In the genomic region with DNA sequence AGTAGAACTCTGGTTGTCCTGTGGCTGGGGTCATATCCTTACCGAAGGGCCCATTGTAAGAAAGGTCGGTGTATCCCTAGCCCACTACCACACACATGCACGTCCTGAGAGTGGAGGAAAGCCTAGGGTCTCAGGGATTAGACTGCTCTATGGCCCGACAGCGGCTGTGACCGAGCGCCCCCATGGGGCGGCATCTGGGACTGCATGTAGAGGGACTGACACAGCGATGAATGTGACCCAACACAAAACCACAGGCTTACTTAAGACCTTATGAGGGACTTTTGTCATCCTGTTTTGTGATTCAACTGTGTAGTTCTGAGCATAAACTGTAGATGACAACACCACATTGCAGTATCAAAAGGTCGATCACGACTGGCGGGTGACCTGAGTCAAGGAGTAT, we compare ENCODE assay signal across 8 mouse cellular contexts. TPM values are rescaled to one million over a fixed set of nuclear protein-coding genes. Genes with fewer than 3 reads are reported as not detected.
A peak's percentile ranks its signal among the peaks of the same experiment; 100 is the strongest.
DNase-seq lines count a peak whose midpoint lies in the region; ATAC-seq and TF ChIP-seq lines count a peak whose summit lies in the region.

No protein-coding gene starts in this region.

- 0 out of 2 replicates have a peak, but pooled peaks cover 7% of the 10 kb centered on the region for H3K27me3 ChIP-seq in midbrain, embryonic 10.5 days (ENCODE audit: low read depth, poor library complexity, severe bottlenecking)
- no peaks in the 10 kb centered on the region for H3K27me3 ChIP-seq in midbrain, embryonic 15.5 days (replicated peaks)
- H3K27me3 ChIP-seq in intestine, embryonic 14.5 days (replicated peaks; ENCODE audit: control insufficient read depth, insufficient read depth, low read length), result no peaks in the 10 kb centered on the region
- H3K27me3 ChIP-seq in limb, embryonic 10.5 days (ENCODE audit: low read depth, poor library complexity, severe bottlenecking), result no peaks in the 10 kb centered on the region
- no peaks in the 10 kb centered on the region for H3K27me3 ChIP-seq in midbrain, postnatal 0 days (ENCODE audit: insufficient read depth, low read length)
- no peaks in the 10 kb centered on the region for H3K27me3 ChIP-seq in stomach, embryonic 14.5 days (ENCODE audit: control insufficient read depth, insufficient read depth, low read length)

- H3K9me3 ChIP-seq in midbrain, embryonic 10.5 days (replicated peaks), result no peaks in the 10 kb centered on the region
- no peaks in the 10 kb centered on the region for H3K9me3 ChIP-seq in midbrain, embryonic 15.5 days
- H3K9me3 ChIP-seq in intestine, embryonic 14.5 days (ENCODE audit: control insufficient read depth, low read length), result no peaks in the 10 kb centered on the region
- no peaks in the 10 kb centered on the region for H3K9me3 ChIP-seq in limb, embryonic 10.5 days (replicated peaks)
- H3K9me3 ChIP-seq in midbrain, postnatal 0 days (ENCODE audit: low read length), result no peaks in the 10 kb centered on the region
- H3K9me3 ChIP-seq in stomach, embryonic 14.5 days (ENCODE audit: control insufficient read depth, low read depth, low read length), result no peaks in the 10 kb centered on the region

- no peak overlapping the region for H3K27ac ChIP-seq in midbrain, embryonic 10.5 days (replicated peaks)
- no peak overlapping the region for H3K27ac ChIP-seq in midbrain, embryonic 15.5 days
- H3K27ac ChIP-seq in gastrocnemius, adult 2 months, result no peak overlapping the region
- no peak overlapping the region for H3K27ac ChIP-seq in intestine, embryonic 14.5 days (ENCODE audit: low read depth)
- peak overlapping the region; percentile 48; the same call in 1 of the 2 replicates for H3K27ac ChIP-seq in limb, embryonic 10.5 days
- H3K27ac ChIP-seq in midbrain, postnatal 0 days (ENCODE audit: low read depth, low read length), result no peak overlapping the region
- no peak overlapping the region for H3K27ac ChIP-seq in stomach, embryonic 14.5 days (ENCODE audit: low read length)

- intact Hi-C loops in gastrocnemius, adult 2 months (cut with DNase I), result loop anchor here (1.0 to 10.0 kb wide), 3 partner anchors 93 to 181 kb away; partner anchors contain the start of gene Batf3

- no peak overlapping the region for H3K9ac ChIP-seq in midbrain, embryonic 15.5 days
- H3K9ac ChIP-seq in intestine, embryonic 14.5 days (ENCODE audit: low read length), result no peak overlapping the region
- H3K9ac ChIP-seq in midbrain, postnatal 0 days (replicated peaks; ENCODE audit: low read length, poor library complexity, severe bottlenecking), result no peak overlapping the region
- H3K9ac ChIP-seq in stomach, embryonic 14.5 days (replicated peaks; ENCODE audit: low read depth, low read length), result no peak overlapping the region

- no peaks in the 10 kb centered on the region for H3K36me3 ChIP-seq in midbrain, embryonic 10.5 days
- no peaks in the 10 kb centered on the region for H3K36me3 ChIP-seq in midbrain, embryonic 15.5 days (replicated peaks)
- no peaks in the 10 kb centered on the region for H3K36me3 ChIP-seq in intestine, embryonic 14.5 days (ENCODE audit: control insufficient read depth, insufficient read depth, low read length)
- H3K36me3 ChIP-seq in limb, embryonic 10.5 days, result no peaks in the 10 kb centered on the region
- no peaks in the 10 kb centered on the region for H3K36me3 ChIP-seq in midbrain, postnatal 0 days (ENCODE audit: insufficient read depth, low read length)
- no peaks in the 10 kb centered on the region for H3K36me3 ChIP-seq in stomach, embryonic 14.5 days (ENCODE audit: control insufficient read depth, insufficient read depth, low read length)

- H3K4me3 ChIP-seq in midbrain, embryonic 10.5 days, result no peak overlapping the region
- H3K4me3 ChIP-seq in midbrain, embryonic 15.5 days, result no peak overlapping the region
- no peak overlapping the region for H3K4me3 ChIP-seq in gastrocnemius, adult 2 months
- H3K4me3 ChIP-seq in intestine, embryonic 14.5 days (ENCODE audit: low read depth, low read length), result no peak overlapping the region
- no peak overlapping the region for H3K4me3 ChIP-seq in limb, embryonic 10.5 days
- no peak overlapping the region for H3K4me3 ChIP-seq in midbrain, postnatal 0 days (ENCODE audit: low read depth, low read length)
- no peak overlapping the region for H3K4me3 ChIP-seq in stomach, embryonic 14.5 days (ENCODE audit: low read depth, low read length)

- H3K4me1 ChIP-seq in midbrain, embryonic 10.5 days, result peaks cover 14% of the 10 kb centered on the region
- H3K4me1 ChIP-seq in midbrain, embryonic 15.5 days, result no peaks in the 10 kb centered on the region
- H3K4me1 ChIP-seq in intestine, embryonic 14.5 days (replicated peaks; ENCODE audit: control insufficient read depth, insufficient read depth, low read length), result no peaks in the 10 kb centered on the region
- peaks cover 6% of the 10 kb centered on the region for H3K4me1 ChIP-seq in limb, embryonic 10.5 days
- H3K4me1 ChIP-seq in midbrain, postnatal 0 days (ENCODE audit: insufficient read depth, low read length), result no peaks in the 10 kb centered on the region
- no peaks in the 10 kb centered on the region for H3K4me1 ChIP-seq in stomach, embryonic 14.5 days (ENCODE audit: control insufficient read depth, insufficient read depth, low read length)

- no peak overlapping the region for H3K4me2 ChIP-seq in midbrain, embryonic 15.5 days
- H3K4me2 ChIP-seq in intestine, embryonic 14.5 days (ENCODE audit: low read length), result no peak overlapping the region
- no peak overlapping the region for H3K4me2 ChIP-seq in midbrain, postnatal 0 days (ENCODE audit: low read depth, low read length, poor library complexity, severe bottlenecking)
- H3K4me2 ChIP-seq in stomach, embryonic 14.5 days (replicated peaks; ENCODE audit: low read depth, low read length), result no peak overlapping the region

- 5% methylated on average over 12 of the region's 12 CpGs for WGBS in midbrain, embryonic 10.5 days
- 7% methylated on average over 12 of the region's 12 CpGs for WGBS in midbrain, embryonic 15.5 days
- WGBS in intestine, embryonic 14.5 days, result 10% methylated on average over 12 of the region's 12 CpGs
- 7% methylated on average over 12 of the region's 12 CpGs for WGBS in limb, embryonic 10.5 days
- 9% methylated on average over 12 of the region's 12 CpGs for WGBS in midbrain, postnatal 0 days
- 12% methylated on average over 12 of the region's 12 CpGs for WGBS in stomach, embryonic 14.5 days

- no peak for ATAC-seq in midbrain, embryonic 15.5 days (replicated peaks)
- 0 out of 2 replicates have a peak, but pooled peaks have one; percentile 28 for ATAC-seq in intestine, embryonic 14.5 days (replicated peaks; ENCODE audit: low FRiP score, low TSS enrichment, low read depth)
- no peak for ATAC-seq in midbrain, postnatal 0 days (ENCODE audit: low FRiP score)
- ATAC-seq in stomach, embryonic 14.5 days (ENCODE audit: insufficient number of reproducible peaks, insufficient read depth, low FRiP score, low read depth), result 0 out of 2 replicates have a peak, but pooled peaks have one; percentile 7

- DNase-seq in midbrain, embryonic 10.5 days (ENCODE audit: low spot score), result peak; percentile 84
- DNase-seq in cerebellum, adult 9-10 months, result peak; percentile 50
- peak; percentile 82 for DNase-seq in gastrocnemius, adult 2 months
- peak; percentile 91 for DNase-seq in intestine, embryonic 14.5 days (ENCODE audit: low spot score)
- DNase-seq in limb, embryonic 10.5 days (ENCODE audit: low spot score), result peak; percentile 90
- DNase-seq in midbrain, postnatal 0 days (ENCODE audit: low spot score), result peak; percentile 54

- TF ChIP-seq CTCF in gastrocnemius, adult 2 months (IDR thresholded peaks at IDR 0.05), result peak; percentile 97
- peak; percentile 79 for TF ChIP-seq CTCF in midbrain, postnatal 0 days (IDR thresholded peaks at IDR 0.05)

RNA-seq across cellular contexts. Expression of gene Nenf, which starts 42.5 kb away (rescaled TPM):
- polyA plus RNA-seq in midbrain, embryonic 10.5 days (2016; fragmentation: Nextera tagmentation; extraction: Ambion mirVana), result 49.4 and 63.5 TPM in 2 replicates
- polyA plus RNA-seq in midbrain, embryonic 15.5 days (2015; fragmentation: Nextera tagmentation; extraction: Ambion mirVana), result 111 and 123 TPM in 2 replicates
- total RNA-seq in gastrocnemius, adult 2 months (2021), result 10 to 100 TPM; 68.3 to 69.6 TPM
- polyA plus RNA-seq in intestine, embryonic 14.5 days (2014; fragmentation: Nextera tagmentation; extraction: Ambion mirVana), result 126 and 128 TPM in 2 replicates
- 50.3 and 53.7 TPM in 2 replicates for polyA plus RNA-seq in limb, embryonic 10.5 days (2016; fragmentation: Nextera tagmentation; extraction: Ambion mirVana)
- 168 and 184 TPM in 2 replicates for total RNA-seq in midbrain, postnatal 0 days (2014; rRNA removed)
- polyA plus RNA-seq in midbrain, postnatal 0 days (2015; fragmentation: Nextera tagmentation; extraction: Ambion mirVana), result 185 and 200 TPM in 2 replicates
- 140 and 154 TPM in 2 replicates for polyA plus RNA-seq in stomach, embryonic 14.5 days (2014; fragmentation: Nextera tagmentation; extraction: Ambion mirVana)

RNA-seq across cellular contexts. Expression of gene Tmem206, which starts 50.2 kb away (rescaled TPM):
- polyA plus RNA-seq in midbrain, embryonic 10.5 days (2016; fragmentation: Nextera tagmentation; extraction: Ambion mirVana), result 32.3 and 34.9 TPM in 2 replicates
- polyA plus RNA-seq in midbrain, embryonic 15.5 days (2015; fragmentation: Nextera tagmentation; extraction: Ambion mirVana), result 43.2 and 44.5 TPM in 2 replicates
- total RNA-seq in gastrocnemius, adult 2 months (2021), result 1 to 10 TPM; 1.2 to 1.4 TPM
- 21.0 and 21.9 TPM in 2 replicates for polyA plus RNA-seq in intestine, embryonic 14.5 days (2014; fragmentation: Nextera tagmentation; extraction: Ambion mirVana)
- 25.6 and 27.0 TPM in 2 replicates for polyA plus RNA-seq in limb, embryonic 10.5 days (2016; fragmentation: Nextera tagmentation; extraction: Ambion mirVana)
- total RNA-seq in midbrain, postnatal 0 days (2014; rRNA removed), result 19.7 and 23.2 TPM in 2 replicates
- polyA plus RNA-seq in midbrain, postnatal 0 days (2015; fragmentation: Nextera tagmentation; extraction: Ambion mirVana), result 27.6 and 28.3 TPM in 2 replicates
- 22.0 and 22.1 TPM in 2 replicates for polyA plus RNA-seq in stomach, embryonic 14.5 days (2014; fragmentation: Nextera tagmentation; extraction: Ambion mirVana)

RNA-seq across cellular contexts. Expression of gene Atf3, which starts 57.7 kb away (rescaled TPM):
- polyA plus RNA-seq in midbrain, embryonic 10.5 days (2016; fragmentation: Nextera tagmentation; extraction: Ambion mirVana), result 5.3 and 5.5 TPM in 2 replicates
- polyA plus RNA-seq in midbrain, embryonic 15.5 days (2015; fragmentation: Nextera tagmentation; extraction: Ambion mirVana), result 1.5 and 1.6 TPM in 2 replicates
- total RNA-seq in gastrocnemius, adult 2 months (2021), result 1 to 10 TPM; 2.7 to 7.2 TPM
- 4.4 and 4.9 TPM in 2 replicates for polyA plus RNA-seq in intestine, embryonic 14.5 days (2014; fragmentation: Nextera tagmentation; extraction: Ambion mirVana)
- 1.8 and 2.8 TPM in 2 replicates for polyA plus RNA-seq in limb, embryonic 10.5 days (2016; fragmentation: Nextera tagmentation; extraction: Ambion mirVana)
- total RNA-seq in midbrain, postnatal 0 days (2014; rRNA removed), result 0.80 and 3.5 TPM in 2 replicates
- polyA plus RNA-seq in midbrain, postnatal 0 days (2015; fragmentation: Nextera tagmentation; extraction: Ambion mirVana), result 1.2 and 1.3 TPM in 2 replicates
- polyA plus RNA-seq in stomach, embryonic 14.5 days (2014; fragmentation: Nextera tagmentation; extraction: Ambion mirVana), result 2.9 and 3.7 TPM in 2 replicates

Comparison
In these comparisons a context has a peak if more than half of its experiments do, and no peak if none do; other contexts are left out.
1. ATAC-seq: peak in intestine, embryonic 14.5 days (single experiment) and stomach, embryonic 14.5 days (single experiment); none in midbrain, embryonic 15.5 days (single experiment) and midbrain, postnatal 0 days (single experiment).
2. Peak in every context shown above with its lines, with median percentiles within 50 percentile points of each other: DNase-seq.